Mouse (Mus musculus): ENCODE data around the gene Ptprd. TPM values are rescaled to one million over a fixed set of nuclear protein-coding genes. Genes with fewer than 3 reads are reported as not detected.
"Not testable (repeated sequence)": the region's sequence is repeated elsewhere in the genome, so short reads cannot be mapped to it uniquely, and the experiment has no call there.

Ptprd gene
- total RNA-seq, 2 experiments from 2014 or later: not detected

DNA sequence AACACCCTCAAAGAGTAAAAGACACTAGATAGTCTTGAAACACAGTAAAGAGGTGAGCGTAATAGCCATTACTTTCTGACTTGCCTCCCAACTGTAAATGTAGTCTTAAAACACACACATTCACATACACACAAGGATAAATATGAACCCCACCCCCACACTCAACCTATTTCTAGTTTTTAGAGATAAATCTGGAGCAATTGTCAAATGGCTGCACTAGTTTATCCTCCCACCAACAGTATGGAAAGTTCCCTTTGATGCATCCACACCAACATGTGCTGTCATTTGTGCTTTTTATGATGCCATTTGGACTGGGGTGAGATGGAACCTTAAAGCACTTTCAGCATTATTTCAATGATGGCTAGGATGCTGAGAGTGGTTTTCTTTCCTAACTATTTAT, 2019.7 kb downstream of the Ptprd start:
- ATAC-seq (replicated peaks; ENCODE audit: low FRiP score, poor library complexity, severe bottlenecking): no peak

GRCm38 (mm10) chr4:76190788-76191187, 2021.0 kb downstream of the Ptprd start:
- no peak for ATAC-seq (replicated peaks; ENCODE audit: low FRiP score, poor library complexity, severe bottlenecking)

DNA sequence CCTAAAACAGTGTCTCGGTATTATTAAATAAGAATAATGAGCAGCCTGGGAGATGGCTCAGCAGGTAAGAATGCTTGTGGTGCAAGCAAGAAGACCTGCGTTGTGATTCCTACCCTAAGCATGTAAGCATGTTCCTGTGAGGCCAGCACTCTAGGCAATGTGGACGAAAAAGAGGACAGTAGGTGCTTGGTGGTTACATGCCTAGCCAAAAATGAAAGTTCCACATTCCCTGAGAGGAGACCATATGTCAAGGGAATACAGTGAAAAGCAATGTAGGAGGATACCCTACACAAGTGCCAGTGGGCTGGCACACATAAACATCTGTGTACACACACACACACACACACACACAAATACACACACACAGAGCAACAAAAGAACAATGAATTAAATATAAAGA, 2028.7 kb downstream of the Ptprd start:
- no peak for ATAC-seq (replicated peaks; ENCODE audit: low FRiP score, poor library complexity, severe bottlenecking)

DNA sequence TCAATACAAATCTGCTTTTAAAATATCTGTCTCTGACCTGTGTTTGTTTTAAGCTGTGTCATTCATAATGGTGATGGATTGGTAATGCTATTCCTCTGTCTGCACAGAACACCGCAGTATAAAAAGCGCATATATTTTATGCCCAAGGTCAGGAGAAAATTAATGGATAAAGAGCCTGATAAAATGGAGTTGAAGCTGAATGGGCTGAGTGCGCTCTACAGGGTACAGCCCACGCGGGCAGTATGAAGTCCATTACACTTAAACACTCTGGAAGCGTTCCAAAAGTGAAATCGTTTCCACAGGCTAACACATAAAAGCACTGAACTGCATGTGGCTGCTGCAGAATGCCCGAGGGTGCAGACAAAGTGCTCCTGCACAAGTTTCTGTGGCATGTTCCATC, 2032.3 kb downstream of the Ptprd start:
- ATAC-seq (replicated peaks; ENCODE audit: low FRiP score, poor library complexity, severe bottlenecking): no peak

DNA sequence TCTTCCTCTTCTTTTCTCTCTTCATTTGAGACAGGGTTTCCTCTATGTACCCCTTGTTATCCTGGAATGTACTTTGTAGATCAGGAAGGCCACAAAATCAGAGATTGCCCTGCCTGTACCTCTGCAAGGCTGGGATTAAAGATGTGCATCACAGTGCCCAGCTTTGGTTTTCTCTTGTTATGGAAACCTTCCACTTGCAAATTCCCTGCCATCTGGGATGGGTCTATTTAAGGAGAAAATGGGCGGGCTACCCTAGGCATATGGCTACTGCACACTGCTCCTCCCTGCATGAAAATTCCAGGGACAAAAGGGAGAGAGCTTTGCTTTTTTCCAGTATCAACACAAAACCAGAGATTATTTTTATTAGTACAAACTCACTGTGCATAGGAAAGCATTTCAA, 2036.7 kb downstream of the Ptprd start:
- ATAC-seq (replicated peaks; ENCODE audit: low FRiP score, poor library complexity, severe bottlenecking): no peak

DNA sequence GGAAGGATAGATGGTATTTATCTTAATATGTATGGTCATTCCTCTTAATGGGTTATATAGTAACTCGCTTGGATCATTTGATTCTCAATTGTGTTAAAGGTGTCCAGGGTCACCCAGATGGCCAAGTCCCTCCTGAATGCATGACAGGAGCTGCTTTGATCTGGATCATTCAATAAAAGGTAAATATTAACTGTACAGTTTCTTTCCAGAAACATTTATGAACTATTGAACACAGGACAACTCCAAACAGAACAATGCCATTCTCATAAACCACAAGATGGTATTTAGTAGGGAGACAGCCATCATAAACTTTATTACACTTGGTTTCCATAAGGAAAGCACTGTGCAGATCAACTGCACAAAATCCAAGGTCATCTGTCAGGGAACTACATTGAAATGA, 2056.0 kb downstream of the Ptprd start:
- no peak for ATAC-seq (replicated peaks; ENCODE audit: low FRiP score, poor library complexity, severe bottlenecking)

DNA sequence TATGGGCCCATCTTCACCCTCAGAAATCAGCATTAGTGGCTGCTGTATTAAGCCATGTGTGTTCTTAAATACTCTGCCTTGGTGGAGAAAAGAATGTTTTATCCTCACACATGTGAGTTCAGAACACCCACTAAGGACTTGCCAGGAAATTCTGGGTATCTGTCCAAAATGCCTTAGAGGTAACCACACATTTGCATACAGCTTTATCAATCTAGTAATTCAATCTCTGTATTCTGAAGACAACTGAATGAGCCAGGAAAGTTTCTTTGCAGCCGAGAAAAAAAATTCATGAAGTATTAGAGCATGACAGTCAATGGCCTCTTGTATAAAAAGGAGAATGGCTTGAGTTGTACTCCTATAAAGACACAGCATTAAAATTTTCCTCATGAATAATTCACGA, 2057.6 kb downstream of the Ptprd start:
- no peak for ATAC-seq (replicated peaks; ENCODE audit: low FRiP score, poor library complexity, severe bottlenecking)

DNA sequence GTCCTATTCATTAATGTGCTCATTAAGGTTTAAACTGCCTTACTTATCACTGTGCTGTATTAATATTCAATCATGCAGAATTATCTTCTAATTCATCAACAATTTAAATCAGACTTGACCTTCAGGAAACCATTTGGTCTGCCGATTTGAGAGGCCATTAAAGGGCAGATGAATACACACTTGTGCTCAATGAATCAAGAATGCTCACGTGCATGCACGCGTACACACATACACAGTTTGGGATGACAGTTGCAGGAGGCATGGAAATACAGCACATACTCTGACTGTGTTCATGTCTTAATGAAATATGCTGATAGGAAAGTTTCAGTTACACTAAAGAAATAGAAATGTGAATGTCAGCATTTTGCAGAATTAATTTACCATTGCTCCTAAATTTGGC, 2066.8 kb downstream of the Ptprd start:
- ATAC-seq (replicated peaks; ENCODE audit: low FRiP score, poor library complexity, severe bottlenecking): no peak

DNA sequence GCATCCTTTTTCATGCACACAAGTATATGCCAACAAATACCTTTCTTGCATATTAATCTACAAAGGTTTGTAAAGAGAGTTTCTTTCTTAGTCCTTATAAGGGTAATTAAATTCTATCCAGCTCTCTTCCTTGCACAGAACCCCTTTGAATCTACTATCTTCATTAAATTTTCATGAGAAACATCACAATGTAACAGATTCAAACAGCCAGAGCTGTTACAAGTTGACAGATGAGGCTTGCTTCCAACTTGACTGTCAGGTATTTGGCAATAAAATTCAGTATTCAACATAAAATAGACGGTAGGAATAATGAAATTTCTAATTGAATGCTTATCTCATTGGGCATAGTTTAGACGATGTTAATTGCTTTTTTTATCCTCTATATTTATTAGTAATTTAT, 2067.4 kb downstream of the Ptprd start:
- ATAC-seq (replicated peaks; ENCODE audit: low FRiP score, poor library complexity, severe bottlenecking): no peak

DNA sequence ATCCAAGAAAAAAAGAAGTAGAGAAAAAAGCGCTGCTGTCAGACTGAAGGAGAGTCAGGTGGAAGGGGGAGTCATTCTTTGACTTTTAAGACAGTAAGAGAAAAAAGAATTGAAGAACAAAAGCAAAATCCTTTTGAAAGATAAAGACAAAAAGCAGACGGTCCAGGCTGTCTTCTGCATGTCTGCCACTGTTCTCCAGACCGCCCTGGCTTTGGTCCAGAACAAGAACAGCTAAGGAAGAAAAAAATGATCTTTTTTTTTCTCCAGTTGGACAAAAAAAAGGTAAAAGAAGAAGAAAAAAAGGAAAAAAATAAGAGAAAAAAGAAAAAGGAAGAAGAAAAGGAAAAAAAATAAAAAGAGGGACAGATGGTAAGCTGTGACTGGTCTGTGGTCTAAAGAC, 2073.9 kb downstream of the Ptprd start:
- ATAC-seq (replicated peaks; ENCODE audit: low FRiP score, poor library complexity, severe bottlenecking): no peak

DNA sequence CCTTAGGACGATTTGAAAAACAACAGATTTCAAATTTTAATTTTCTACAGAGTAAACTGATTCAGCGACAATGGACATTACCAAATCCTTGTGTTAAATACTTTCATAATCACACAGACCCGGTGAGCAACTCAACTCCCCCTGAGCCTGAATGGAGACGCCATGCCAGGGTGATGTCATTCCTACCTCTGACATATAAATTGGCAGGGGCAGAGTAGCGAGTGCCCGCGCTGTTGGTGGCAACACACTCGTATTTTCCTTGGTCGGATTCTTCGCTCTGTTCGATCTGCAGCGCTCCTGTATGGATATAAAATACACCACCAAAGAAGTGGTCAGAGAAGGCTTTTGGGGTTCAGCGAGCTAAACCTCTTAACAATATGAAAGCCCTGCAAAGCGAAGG, 2075.1 kb downstream of the Ptprd start:
- no peak for ATAC-seq (replicated peaks; ENCODE audit: low FRiP score, poor library complexity, severe bottlenecking)

DNA sequence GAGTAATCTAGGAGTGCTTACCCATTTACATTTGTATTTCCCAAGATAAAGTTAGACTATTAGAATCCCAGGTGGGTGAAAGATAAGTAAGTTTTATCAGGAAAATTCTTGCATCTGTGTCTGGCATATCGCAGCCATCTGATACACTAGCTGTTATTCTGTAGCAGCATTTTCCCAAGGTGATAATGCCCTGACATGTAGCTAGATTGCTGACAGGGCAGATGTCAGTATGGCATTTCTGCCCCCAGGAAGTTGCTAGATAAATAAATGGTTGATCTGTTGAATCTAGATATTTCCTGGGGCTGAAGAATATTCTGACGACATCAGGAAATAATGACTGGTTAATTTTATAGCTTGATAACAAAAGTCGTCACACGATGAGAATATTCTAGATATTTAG, 2119.9 kb downstream of the Ptprd start:
- ATAC-seq (replicated peaks; ENCODE audit: low FRiP score, poor library complexity, severe bottlenecking): no peak

- ATAC-seq (replicated peaks; ENCODE audit: low FRiP score, poor library complexity, severe bottlenecking): no peak
Measured at GRCm38 (mm10) chr4:76089866-76090265, 2121.9 kb downstream of the Ptprd start.

GRCm38 (mm10) chr4:76076051-76076450, 2135.7 kb downstream of the Ptprd start:
- ATAC-seq (replicated peaks; ENCODE audit: low FRiP score, poor library complexity, severe bottlenecking): no peak

DNA sequence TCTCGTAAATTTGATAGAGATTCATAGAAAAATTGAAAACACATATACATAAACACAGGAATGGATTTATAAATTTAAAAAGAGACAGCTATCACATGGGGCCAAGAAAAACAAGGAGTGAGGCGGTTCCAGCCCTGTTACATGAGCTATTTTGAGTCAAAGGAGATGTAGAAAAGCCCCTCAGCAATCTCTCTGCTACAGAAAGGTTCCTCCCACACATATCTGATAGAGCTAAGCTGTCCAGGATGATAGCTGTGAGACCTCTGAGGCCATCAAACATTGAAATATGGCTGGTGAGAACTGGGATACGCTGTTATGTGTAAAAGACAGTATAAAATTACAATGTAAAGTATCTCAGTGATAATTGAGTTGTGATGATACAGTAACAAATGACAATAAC, 2138.5 kb downstream of the Ptprd start:
- no peak for ATAC-seq (replicated peaks; ENCODE audit: low FRiP score, poor library complexity, severe bottlenecking)

DNA sequence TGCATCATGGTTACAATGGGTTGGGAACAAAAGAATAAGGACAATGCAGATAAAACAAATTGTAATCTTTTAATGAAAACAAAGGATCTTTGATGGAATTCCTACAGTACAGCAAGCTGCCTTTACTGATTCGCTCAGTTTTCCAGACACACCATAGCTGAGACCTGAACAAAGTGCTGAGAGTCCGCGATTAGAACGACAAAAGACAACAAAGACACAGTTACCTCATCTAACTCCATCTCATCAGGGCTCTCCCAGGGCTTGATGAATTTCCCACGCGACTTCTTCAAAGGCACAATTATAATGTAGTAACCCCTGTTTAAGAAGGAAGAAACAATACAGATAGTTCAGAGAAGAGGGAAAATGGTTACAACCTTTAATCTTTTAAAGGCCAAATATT, 2140.0 kb downstream of the Ptprd start:
- ATAC-seq (replicated peaks; ENCODE audit: low FRiP score, poor library complexity, severe bottlenecking): no peak

GRCm38 (mm10) chr4:76056836-76057235, 2154.9 kb downstream of the Ptprd start:
- no peak for ATAC-seq (replicated peaks; ENCODE audit: low FRiP score, poor library complexity, severe bottlenecking)

GRCm38 (mm10) chr4:76045650-76046049, 2166.1 kb downstream of the Ptprd start:
- ATAC-seq (replicated peaks; ENCODE audit: low FRiP score, poor library complexity, severe bottlenecking): no peak

DNA sequence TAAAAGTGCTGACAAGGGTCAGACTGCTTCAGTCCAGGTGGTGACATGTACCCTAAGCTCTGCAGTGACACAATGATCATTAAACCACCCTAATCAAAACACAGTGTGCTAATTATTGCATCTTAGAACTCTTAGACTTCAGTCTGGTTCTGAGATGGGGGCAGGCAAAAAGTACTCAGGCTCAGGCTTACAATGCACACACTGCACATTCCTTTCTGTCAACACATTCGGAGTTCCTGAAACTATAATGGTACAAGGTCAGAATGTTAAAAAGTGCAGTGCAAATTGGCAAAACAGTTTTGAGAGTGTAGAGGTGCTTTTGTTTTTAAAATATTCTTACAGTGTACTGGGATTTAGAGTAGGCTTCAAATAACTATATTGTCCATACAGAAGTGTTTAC, 2167.0 kb downstream of the Ptprd start:
- ATAC-seq (replicated peaks; ENCODE audit: low FRiP score, poor library complexity, severe bottlenecking): no peak

DNA sequence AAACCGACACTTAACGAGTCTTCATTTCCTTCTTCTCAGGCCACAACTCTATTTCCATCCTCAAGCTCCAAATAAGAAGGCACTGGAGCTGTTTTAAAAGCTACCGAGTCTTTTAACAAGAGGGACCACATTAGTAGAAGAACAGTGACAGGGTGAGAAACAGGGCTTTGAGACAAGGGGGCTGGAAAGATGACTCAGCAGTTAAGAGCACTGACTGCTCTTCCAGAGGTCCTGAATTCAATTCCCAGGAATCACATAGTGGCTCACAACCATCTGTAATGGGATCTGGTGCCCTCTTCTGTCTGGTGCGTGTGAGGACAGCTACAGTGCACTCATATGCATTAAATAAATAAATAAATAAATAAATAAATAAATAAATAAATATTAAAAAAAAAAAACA, 2174.6 kb downstream of the Ptprd start:
- not testable (repeated sequence) for ATAC-seq (replicated peaks; ENCODE audit: low FRiP score, poor library complexity, severe bottlenecking)

DNA sequence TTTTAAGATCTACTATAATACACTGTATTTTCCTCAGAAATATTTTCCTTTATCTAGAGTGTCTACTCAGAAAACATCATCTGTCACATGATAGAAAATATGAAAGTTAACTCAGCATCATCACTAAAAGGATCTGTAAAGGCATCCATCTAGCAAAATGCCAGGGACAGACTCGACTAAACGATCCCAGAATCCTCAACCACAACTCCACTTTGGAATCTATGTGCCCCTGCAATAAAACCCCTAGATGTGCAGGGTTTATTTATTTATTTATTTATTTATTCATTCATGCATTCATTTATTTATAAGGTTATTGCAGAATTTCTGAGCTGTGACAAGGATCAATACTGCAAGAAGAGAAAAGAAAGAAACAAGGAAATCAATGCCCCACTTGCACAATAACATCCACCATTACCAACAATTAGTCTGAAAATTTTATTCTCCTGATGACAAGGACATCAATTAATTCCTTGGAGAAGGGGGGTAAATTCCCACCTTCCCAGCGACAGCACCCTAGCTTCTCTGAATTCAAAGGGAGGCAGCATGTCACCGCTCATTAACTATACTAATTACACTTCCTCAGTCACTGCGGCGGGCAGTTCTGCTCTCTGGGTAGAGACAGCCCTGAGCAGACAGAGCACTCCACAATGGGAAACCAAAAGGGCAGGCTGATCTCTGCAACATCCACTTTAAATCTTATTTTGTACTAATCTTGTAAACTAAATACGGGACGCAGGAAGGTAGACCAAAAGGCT, 2186.0 kb downstream of the Ptprd start:
- ATAC-seq (replicated peaks; ENCODE audit: low FRiP score, poor library complexity, severe bottlenecking): no peak

GRCm38 (mm10) chr4:76024502-76024821, 2187.3 kb downstream of the Ptprd start:
- no peak for ATAC-seq (replicated peaks; ENCODE audit: low FRiP score, poor library complexity, severe bottlenecking)

Data from erythroid progenitor cell, adult 5-6 weeks (primary cell).